Mouse (Mus musculus): ENCODE data around the gene Pnkp. TPM values are rescaled to one million over a fixed set of nuclear protein-coding genes. Genes with fewer than 3 reads are reported as not detected.

Gene Pnkp
- total and polyA plus RNA-seq, 2 experiments from 2014 or later, result 24.5 to 43.6 TPM

DNA sequence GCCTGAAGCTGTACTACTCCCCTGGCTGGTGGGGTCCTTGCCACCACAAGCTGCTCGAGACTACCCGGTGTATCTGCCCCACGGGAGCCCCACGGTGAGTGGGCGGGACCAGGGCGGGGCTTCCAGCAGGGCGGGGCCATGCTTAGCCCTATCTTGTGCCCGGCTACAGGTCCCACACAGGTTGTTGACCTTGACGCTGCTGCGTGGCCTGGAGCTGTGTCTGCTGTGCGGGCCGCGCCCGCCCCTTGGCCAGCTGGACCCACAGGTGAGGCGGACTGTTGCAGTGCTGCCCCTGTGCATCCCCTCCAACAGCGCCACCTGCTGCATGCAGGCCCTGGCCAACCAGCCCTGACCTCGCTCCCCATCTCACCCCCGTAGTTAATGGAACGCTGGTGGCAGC, 41.7 kb downstream of the Pnkp start:
- TF ChIP-seq CTCF (IDR thresholded peaks at IDR 0.05; ENCODE audit: low read depth) (peak; percentile 37), EP300 (IDR thresholded peaks at IDR 0.05; ENCODE audit: low read depth) (no peak)
- Histone ChIP-seq H3K4me2 (ENCODE audit: low read depth, low read length) (no peak overlapping the region), H3K4me3 (ENCODE audit: low read depth, low read length) (no peak overlapping the region), H3K27me3 (ENCODE audit: control insufficient read depth, insufficient read depth, low read length) (no peaks in the 10 kb centered on the region), H3K9me3 (replicated peaks; ENCODE audit: control insufficient read depth, low read length) (no peaks in the 10 kb centered on the region), H3K36me3 (replicated peaks; ENCODE audit: control insufficient read depth, insufficient read depth, low read length) (peaks cover 35% of the 10 kb centered on the region), H3K4me1 (ENCODE audit: control insufficient read depth, insufficient read depth) (peaks cover 15% of the 10 kb centered on the region), H3K27ac (ENCODE audit: low read depth) (no peak overlapping the region), H3K9ac (replicated peaks; ENCODE audit: low read depth, low read length) (no peak overlapping the region)
- WGBS, result 35% methylated on average over 19 of the region's 19 CpGs
- DNase-seq (ENCODE audit: low spot score) (no peak), ATAC-seq (ENCODE audit: insufficient read depth, low read depth) (0 out of 2 replicates have a peak, but pooled peaks have one; percentile 2)

DNA sequence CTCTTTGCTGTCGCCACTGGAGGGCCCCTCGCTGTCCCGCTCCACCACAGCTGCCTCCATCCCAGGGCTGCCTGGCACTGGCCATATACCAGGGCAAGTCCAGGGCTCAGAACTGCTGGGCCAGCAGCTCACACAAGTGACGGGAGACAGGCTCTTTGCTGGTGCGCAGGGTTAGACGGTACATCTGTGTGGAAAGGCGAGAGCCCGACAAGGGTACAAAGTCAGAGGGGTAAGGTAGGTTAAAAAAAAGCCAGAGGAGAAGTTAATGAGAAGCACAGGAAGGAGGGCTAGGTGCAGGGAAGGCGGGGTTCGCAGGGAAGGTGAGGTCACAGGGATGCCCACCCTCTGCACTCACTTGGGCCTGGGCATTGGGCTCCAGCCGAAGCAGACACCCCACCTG, 43.7 kb downstream of the Pnkp start:
- peaks cover 8% of the 10 kb centered on the region for H3K4me1 ChIP-seq (ENCODE audit: control insufficient read depth, insufficient read depth)
- WGBS, result 91% methylated on average over 11 of the region's 11 CpGs

DNA sequence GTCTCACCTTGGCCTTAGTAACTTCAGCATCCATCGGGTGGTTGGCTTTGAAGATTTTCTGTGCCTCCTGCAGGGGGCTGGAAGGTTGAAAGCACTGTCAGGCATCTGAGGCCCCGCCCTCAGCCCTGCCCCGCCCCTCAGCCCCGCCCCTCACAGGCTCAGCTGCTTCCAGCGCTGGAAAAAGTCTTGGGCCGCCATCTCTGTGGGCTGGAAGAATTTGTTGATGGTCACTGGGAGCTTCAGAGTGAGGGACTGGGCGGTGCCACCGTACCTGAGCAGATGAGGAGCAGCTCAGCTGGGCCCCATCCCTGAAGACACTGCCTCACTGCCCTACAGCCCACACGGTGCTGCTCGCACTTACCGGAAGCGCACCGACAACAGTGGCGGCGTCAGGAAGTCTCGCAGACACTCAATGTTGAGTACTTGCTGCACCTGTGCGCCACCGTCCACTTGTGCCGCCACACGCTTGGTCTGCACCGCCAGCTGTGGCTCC, 44.3 kb downstream of the Pnkp start:
- peak overlapping the region; percentile 18; the same call in 1 of the 2 replicates for H3K27ac ChIP-seq (ENCODE audit: low read depth)
- WGBS, result 20% methylated on average over 21 of the region's 21 CpGs
- DNase-seq (ENCODE audit: low spot score), result peak; percentile 60
- no peak overlapping the region for H3K9ac ChIP-seq (replicated peaks; ENCODE audit: low read depth, low read length)
- H3K36me3 ChIP-seq (replicated peaks; ENCODE audit: control insufficient read depth, insufficient read depth, low read length), result peaks cover 62% of the 10 kb centered on the region
- ATAC-seq (ENCODE audit: insufficient read depth, low read depth), result peak; percentile 38; the same call in 1 of the 2 replicates
- H3K4me3 ChIP-seq (ENCODE audit: low read depth, low read length), result peak overlapping the region; percentile 28
- peak overlapping the region; percentile 53 for H3K4me2 ChIP-seq (ENCODE audit: low read depth, low read length)
- no peaks in the 10 kb centered on the region for H3K9me3 ChIP-seq (replicated peaks; ENCODE audit: control insufficient read depth, low read length)
- TF ChIP-seq EP300 (IDR thresholded peaks at IDR 0.05; ENCODE audit: low read depth) (no peak), CTCF (IDR thresholded peaks at IDR 0.05; ENCODE audit: low read depth) (no peak)
- H3K27me3 ChIP-seq (ENCODE audit: control insufficient read depth, insufficient read depth, low read length), result no peaks in the 10 kb centered on the region
- H3K4me1 ChIP-seq (ENCODE audit: control insufficient read depth, insufficient read depth), result peaks cover 8% of the 10 kb centered on the region

More for the DNA sequence above, 43.7 kb downstream of the Pnkp start:
- Histone ChIP-seq H3K36me3 (replicated peaks; ENCODE audit: control insufficient read depth, insufficient read depth, low read length) (peaks cover 55% of the 10 kb centered on the region), H3K4me3 (ENCODE audit: low read depth, low read length) (no peak overlapping the region), H3K4me2 (ENCODE audit: low read depth, low read length) (no peak overlapping the region), H3K27ac (ENCODE audit: low read depth) (no peak overlapping the region), H3K9ac (replicated peaks; ENCODE audit: low read depth, low read length) (no peak overlapping the region), H3K27me3 (ENCODE audit: control insufficient read depth, insufficient read depth, low read length) (no peaks in the 10 kb centered on the region), H3K9me3 (replicated peaks; ENCODE audit: control insufficient read depth, low read length) (no peaks in the 10 kb centered on the region)
- TF ChIP-seq CTCF (IDR thresholded peaks at IDR 0.05; ENCODE audit: low read depth), result no peak
- TF ChIP-seq EP300 (IDR thresholded peaks at IDR 0.05; ENCODE audit: low read depth), result no peak
- no peak for ATAC-seq (ENCODE audit: insufficient read depth, low read depth)
- no peak for DNase-seq (ENCODE audit: low spot score)

DNA sequence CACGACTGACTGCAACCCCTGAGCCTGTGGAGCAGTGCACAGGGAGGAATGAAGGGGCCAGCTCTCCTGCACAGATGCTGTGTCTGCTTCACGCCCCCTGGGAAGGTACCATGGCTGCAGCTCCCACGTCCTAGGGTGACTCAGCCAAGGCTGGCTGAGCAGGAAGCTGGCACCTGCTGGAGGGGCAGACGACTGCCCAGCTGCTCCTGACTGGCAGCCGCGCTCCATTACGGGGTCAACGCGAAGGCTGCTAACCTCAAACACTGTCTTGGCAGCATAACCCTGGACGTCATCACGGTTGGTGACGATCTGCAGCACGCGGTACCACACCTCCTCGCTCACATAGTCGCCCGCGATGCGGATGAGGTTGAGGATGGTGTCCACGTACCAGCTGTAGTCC, 48.5 kb downstream of the Pnkp start:
- DNase-seq (ENCODE audit: low spot score), result no peak
- H3K4me3 ChIP-seq (ENCODE audit: low read depth, low read length), result no peak overlapping the region
- WGBS, result 83% methylated on average over 20 of the region's 20 CpGs
- no peaks in the 10 kb centered on the region for H3K4me1 ChIP-seq (ENCODE audit: control insufficient read depth, insufficient read depth)
- H3K27ac ChIP-seq (ENCODE audit: low read depth), result no peak overlapping the region
- no peak overlapping the region for H3K9ac ChIP-seq (replicated peaks; ENCODE audit: low read depth, low read length)
- no peak overlapping the region for H3K4me2 ChIP-seq (ENCODE audit: low read depth, low read length)
- TF ChIP-seq CTCF (IDR thresholded peaks at IDR 0.05; ENCODE audit: low read depth) (no peak), EP300 (IDR thresholded peaks at IDR 0.05; ENCODE audit: low read depth) (no peak)
- ATAC-seq (ENCODE audit: insufficient read depth, low read depth), result no peak
- H3K36me3 ChIP-seq (replicated peaks; ENCODE audit: control insufficient read depth, insufficient read depth, low read length), result peaks cover 92% of the 10 kb centered on the region
- H3K9me3 ChIP-seq (replicated peaks; ENCODE audit: control insufficient read depth, low read length), result no peaks in the 10 kb centered on the region
- no peaks in the 10 kb centered on the region for H3K27me3 ChIP-seq (ENCODE audit: control insufficient read depth, insufficient read depth, low read length)

DNA sequence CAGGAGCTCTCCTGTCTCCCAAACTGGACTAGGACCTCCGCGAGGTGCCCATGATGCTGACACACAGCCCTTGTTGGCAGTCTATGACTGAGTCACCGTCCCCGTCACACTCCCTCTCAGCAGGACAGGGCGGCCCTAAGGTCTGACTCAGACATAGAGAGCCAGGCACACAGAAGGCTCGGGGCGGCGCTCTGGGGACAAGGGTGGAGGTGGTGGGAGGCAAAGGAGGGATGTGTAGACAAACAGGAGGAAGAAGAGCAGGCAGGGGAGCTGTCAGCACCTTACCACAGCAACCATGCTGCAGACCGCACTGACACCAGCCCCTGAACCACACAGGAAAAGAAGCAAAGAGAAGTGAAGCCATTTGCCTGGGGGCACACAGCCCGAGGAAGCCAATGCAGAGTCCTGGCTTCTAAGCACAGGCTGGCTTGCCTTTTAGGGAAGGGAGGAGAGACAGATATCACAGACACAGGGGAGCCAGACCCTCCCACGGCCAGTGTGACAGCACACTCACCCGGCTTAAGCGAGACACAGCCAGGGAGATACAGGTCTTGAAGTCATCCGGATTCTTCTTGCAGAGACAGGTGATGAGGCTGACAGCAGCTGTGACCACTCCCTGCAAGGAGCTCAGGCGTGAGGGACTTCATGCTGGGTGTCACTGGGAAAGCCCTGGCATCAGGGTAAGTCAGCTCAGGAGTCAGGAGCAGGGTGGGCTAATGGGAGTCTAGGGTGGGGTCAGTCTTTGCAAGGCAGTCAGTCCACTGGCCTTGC, 52.0 kb downstream of the Pnkp start:
- WGBS, result 73% methylated on average over 15 of the region's 15 CpGs
- ATAC-seq (ENCODE audit: insufficient read depth, low read depth) (no peak), DNase-seq (ENCODE audit: low spot score) (no peak)
- no peak overlapping the region for H3K9ac ChIP-seq (replicated peaks; ENCODE audit: low read depth, low read length)
- TF ChIP-seq EP300 (IDR thresholded peaks at IDR 0.05; ENCODE audit: low read depth) (no peak), CTCF (IDR thresholded peaks at IDR 0.05; ENCODE audit: low read depth) (no peak)
- no peaks in the 10 kb centered on the region for H3K9me3 ChIP-seq (replicated peaks; ENCODE audit: control insufficient read depth, low read length)
- no peak overlapping the region for H3K27ac ChIP-seq (ENCODE audit: low read depth)
- peaks cover 98% of the 10 kb centered on the region for H3K36me3 ChIP-seq (replicated peaks; ENCODE audit: control insufficient read depth, insufficient read depth, low read length)
- no peaks in the 10 kb centered on the region for H3K27me3 ChIP-seq (ENCODE audit: control insufficient read depth, insufficient read depth, low read length)
- no peak overlapping the region for H3K4me3 ChIP-seq (ENCODE audit: low read depth, low read length)
- H3K4me2 ChIP-seq (ENCODE audit: low read depth, low read length), result no peak overlapping the region
- H3K4me1 ChIP-seq (ENCODE audit: control insufficient read depth, insufficient read depth), result no peaks in the 10 kb centered on the region

MicroRNAs within 50 kb of the gene (microRNA counts, 519-probe panel; counts per million panel counts)
- not detected for microRNA mmu-miR-707

Small RNA genes lying within 50 kb of the gene (microRNA-seq; reads per million reads assigned to microRNA genes)
- gene Mir707, result not detected

Other genes with a start within 250 kb of the Pnkp start
- gene Myh14, start 186.3 kb upstream of the Pnkp start, total RNA-seq (2014; rRNA removed; ENCODE audit: low replicate concordance), result 2.9 TPM in 2 replicates
- gene Myh14, start 186.3 kb upstream of the Pnkp start, polyA plus RNA-seq (2015; fragmentation: Nextera tagmentation; extraction: Ambion mirVana), result 0.89 and 1.4 TPM in 2 replicates
- gene Izumo2, start 148.4 kb upstream of the Pnkp start, total RNA-seq (2014; rRNA removed; ENCODE audit: low replicate concordance), result not detected in 2 replicates
- not detected in 2 replicates for gene Izumo2, start 148.4 kb upstream of the Pnkp start, polyA plus RNA-seq (2015; fragmentation: Nextera tagmentation; extraction: Ambion mirVana)
- gene Vrk3, start 108.7 kb upstream of the Pnkp start, total RNA-seq (2014; rRNA removed; ENCODE audit: low replicate concordance), result 25.7 and 31.7 TPM in 2 replicates
- gene Vrk3, start 108.7 kb upstream of the Pnkp start, polyA plus RNA-seq (2015; fragmentation: Nextera tagmentation; extraction: Ambion mirVana), result 28.7 and 32.9 TPM in 2 replicates
- 0.46 TPM in 1 of 2 replicates, not detected in the other for gene Zfp473, start 106.1 kb upstream of the Pnkp start, total RNA-seq (2014; rRNA removed; ENCODE audit: low replicate concordance)
- gene Zfp473, start 106.1 kb upstream of the Pnkp start, polyA plus RNA-seq (2015; fragmentation: Nextera tagmentation; extraction: Ambion mirVana), result 0.15 TPM in 2 replicates
- gene Nup62, start 41.1 kb upstream of the Pnkp start, total RNA-seq (2014; rRNA removed; ENCODE audit: low replicate concordance), result 75.3 and 78.0 TPM in 2 replicates
- 37.6 and 40.9 TPM in 2 replicates for gene Nup62, start 41.1 kb upstream of the Pnkp start, polyA plus RNA-seq (2015; fragmentation: Nextera tagmentation; extraction: Ambion mirVana)
- gene Il4i1, start 40.8 kb upstream of the Pnkp start, total RNA-seq (2014; rRNA removed; ENCODE audit: low replicate concordance), result not detected in 2 replicates
- gene Il4i1, start 40.8 kb upstream of the Pnkp start, polyA plus RNA-seq (2015; fragmentation: Nextera tagmentation; extraction: Ambion mirVana), result 0.93 and 1.1 TPM in 2 replicates
- gene Atf5, start 40.5 kb upstream of the Pnkp start, total RNA-seq (2014; rRNA removed; ENCODE audit: low replicate concordance), result 5.6 and 16.0 TPM in 2 replicates
- 3.0 and 3.5 TPM in 2 replicates for gene Atf5, start 40.5 kb upstream of the Pnkp start, polyA plus RNA-seq (2015; fragmentation: Nextera tagmentation; extraction: Ambion mirVana)
- 81.8 and 137 TPM in 2 replicates for gene Akt1s1, start 8.1 kb upstream of the Pnkp start, total RNA-seq (2014; rRNA removed; ENCODE audit: low replicate concordance)
- 91.3 and 91.8 TPM in 2 replicates for gene Akt1s1, start 8.1 kb upstream of the Pnkp start, polyA plus RNA-seq (2015; fragmentation: Nextera tagmentation; extraction: Ambion mirVana)
- 43.5 and 101 TPM in 2 replicates for gene Tbc1d17, start 8.1 kb upstream of the Pnkp start, total RNA-seq (2014; rRNA removed; ENCODE audit: low replicate concordance)
- 51.7 and 57.5 TPM in 2 replicates for gene Tbc1d17, start 8.1 kb upstream of the Pnkp start, polyA plus RNA-seq (2015; fragmentation: Nextera tagmentation; extraction: Ambion mirVana)
- gene Ptov1, start 12.6 kb downstream of the Pnkp start, total RNA-seq (2014; rRNA removed; ENCODE audit: low replicate concordance), result 335 and 364 TPM in 2 replicates
- 246 and 248 TPM in 2 replicates for gene Ptov1, start 12.6 kb downstream of the Pnkp start, polyA plus RNA-seq (2015; fragmentation: Nextera tagmentation; extraction: Ambion mirVana)
- gene Med25, start 35.6 kb downstream of the Pnkp start, total RNA-seq (2014; rRNA removed; ENCODE audit: low replicate concordance), result 112 and 136 TPM in 2 replicates
- gene Med25, start 35.6 kb downstream of the Pnkp start, polyA plus RNA-seq (2015; fragmentation: Nextera tagmentation; extraction: Ambion mirVana), result 69.0 and 73.3 TPM in 2 replicates
- gene Fuz, start 38.9 kb downstream of the Pnkp start, total RNA-seq (2014; rRNA removed; ENCODE audit: low replicate concordance), result 25.0 and 50.8 TPM in 2 replicates
- gene Fuz, start 38.9 kb downstream of the Pnkp start, polyA plus RNA-seq (2015; fragmentation: Nextera tagmentation; extraction: Ambion mirVana), result 10.0 and 12.0 TPM in 2 replicates
- gene Ap2a1, start 72.4 kb downstream of the Pnkp start, total RNA-seq (2014; rRNA removed; ENCODE audit: low replicate concordance), result 63.1 and 99.0 TPM in 2 replicates
- gene Ap2a1, start 72.4 kb downstream of the Pnkp start, polyA plus RNA-seq (2015; fragmentation: Nextera tagmentation; extraction: Ambion mirVana), result 36.2 and 37.1 TPM in 2 replicates
- gene Tsks, start 86.1 kb downstream of the Pnkp start, total RNA-seq (2014; rRNA removed; ENCODE audit: low replicate concordance), result not detected in 2 replicates
- gene Tsks, start 86.1 kb downstream of the Pnkp start, polyA plus RNA-seq (2015; fragmentation: Nextera tagmentation; extraction: Ambion mirVana), result 0.16 and 0.27 TPM in 2 replicates
- gene Cpt1c, start 117.7 kb downstream of the Pnkp start, total RNA-seq (2014; rRNA removed; ENCODE audit: low replicate concordance), result 7.5 and 12.7 TPM in 2 replicates
- 3.4 and 3.9 TPM in 2 replicates for gene Cpt1c, start 117.7 kb downstream of the Pnkp start, polyA plus RNA-seq (2015; fragmentation: Nextera tagmentation; extraction: Ambion mirVana)
- 152 and 173 TPM in 2 replicates for gene Prmt1, start 129.4 kb downstream of the Pnkp start, total RNA-seq (2014; rRNA removed; ENCODE audit: low replicate concordance)
- gene Prmt1, start 129.4 kb downstream of the Pnkp start, polyA plus RNA-seq (2015; fragmentation: Nextera tagmentation; extraction: Ambion mirVana), result 271 and 300 TPM in 2 replicates
- 31.7 and 61.1 TPM in 2 replicates for gene Irf3, start 140.5 kb downstream of the Pnkp start, total RNA-seq (2014; rRNA removed; ENCODE audit: low replicate concordance)
- 44.8 and 51.7 TPM in 2 replicates for gene Irf3, start 140.5 kb downstream of the Pnkp start, polyA plus RNA-seq (2015; fragmentation: Nextera tagmentation; extraction: Ambion mirVana)
- 20.3 and 22.0 TPM in 2 replicates for gene Bcl2l12, start 141.6 kb downstream of the Pnkp start, total RNA-seq (2014; rRNA removed; ENCODE audit: low replicate concordance)
- 25.5 and 27.5 TPM in 2 replicates for gene Bcl2l12, start 141.6 kb downstream of the Pnkp start, polyA plus RNA-seq (2015; fragmentation: Nextera tagmentation; extraction: Ambion mirVana)
- 37.8 and 38.9 TPM in 2 replicates for gene Scaf1, start 159.2 kb downstream of the Pnkp start, total RNA-seq (2014; rRNA removed; ENCODE audit: low replicate concordance)
- 15.9 and 17.9 TPM in 2 replicates for gene Scaf1, start 159.2 kb downstream of the Pnkp start, polyA plus RNA-seq (2015; fragmentation: Nextera tagmentation; extraction: Ambion mirVana)
- gene Rras, start 160.8 kb downstream of the Pnkp start, total RNA-seq (2014; rRNA removed; ENCODE audit: low replicate concordance), result 38.4 and 62.0 TPM in 2 replicates
- 85.7 and 90.0 TPM in 2 replicates for gene Rras, start 160.8 kb downstream of the Pnkp start, polyA plus RNA-seq (2015; fragmentation: Nextera tagmentation; extraction: Ambion mirVana)
- 5.4 and 12.5 TPM in 2 replicates for gene Prr12, start 195.7 kb downstream of the Pnkp start, total RNA-seq (2014; rRNA removed; ENCODE audit: low replicate concordance)
- 3.8 TPM in 2 replicates for gene Prr12, start 195.7 kb downstream of the Pnkp start, polyA plus RNA-seq (2015; fragmentation: Nextera tagmentation; extraction: Ambion mirVana)
- 21.5 and 73.9 TPM in 2 replicates for gene Nosip, start 205.3 kb downstream of the Pnkp start, total RNA-seq (2014; rRNA removed; ENCODE audit: low replicate concordance)
- 38.2 and 43.7 TPM in 2 replicates for gene Nosip, start 205.3 kb downstream of the Pnkp start, polyA plus RNA-seq (2015; fragmentation: Nextera tagmentation; extraction: Ambion mirVana)
- gene Prrg2, start 205.5 kb downstream of the Pnkp start, total RNA-seq (2014; rRNA removed; ENCODE audit: low replicate concordance), result 8.3 and 22.0 TPM in 2 replicates
- 12.4 and 13.3 TPM in 2 replicates for gene Prrg2, start 205.5 kb downstream of the Pnkp start, polyA plus RNA-seq (2015; fragmentation: Nextera tagmentation; extraction: Ambion mirVana)
- gene Rcn3, start 235.1 kb downstream of the Pnkp start, total RNA-seq (2014; rRNA removed; ENCODE audit: low replicate concordance), result 125 and 141 TPM in 2 replicates
- 100 and 108 TPM in 2 replicates for gene Rcn3, start 235.1 kb downstream of the Pnkp start, polyA plus RNA-seq (2015; fragmentation: Nextera tagmentation; extraction: Ambion mirVana)
- 48.9 and 51.6 TPM in 2 replicates for gene Fcgrt, start 246.7 kb downstream of the Pnkp start, total RNA-seq (2014; rRNA removed; ENCODE audit: low replicate concordance)
- gene Fcgrt, start 246.7 kb downstream of the Pnkp start, polyA plus RNA-seq (2015; fragmentation: Nextera tagmentation; extraction: Ambion mirVana), result 59.5 and 67.9 TPM in 2 replicates

Data from heart, postnatal 0 days (tissue).